Mouse (Mus musculus) frontal cortex, postnatal 10 days (tissue): ENCODE data around the gene Gm17657.
"Not testable (repeated sequence)": the region's sequence is repeated elsewhere in the genome, so short reads cannot be mapped to it uniquely, and the experiment has no call there.

Source experiments
- DNase-seq, 2 experiments: peaks; one replicate each; pipeline ENCODE4 v3.0.0; 2022; ENCODE audit warnings: low spot score in 2 of 2, mixed read lengths in 1 of 2

Gm17657 gene

DNA sequence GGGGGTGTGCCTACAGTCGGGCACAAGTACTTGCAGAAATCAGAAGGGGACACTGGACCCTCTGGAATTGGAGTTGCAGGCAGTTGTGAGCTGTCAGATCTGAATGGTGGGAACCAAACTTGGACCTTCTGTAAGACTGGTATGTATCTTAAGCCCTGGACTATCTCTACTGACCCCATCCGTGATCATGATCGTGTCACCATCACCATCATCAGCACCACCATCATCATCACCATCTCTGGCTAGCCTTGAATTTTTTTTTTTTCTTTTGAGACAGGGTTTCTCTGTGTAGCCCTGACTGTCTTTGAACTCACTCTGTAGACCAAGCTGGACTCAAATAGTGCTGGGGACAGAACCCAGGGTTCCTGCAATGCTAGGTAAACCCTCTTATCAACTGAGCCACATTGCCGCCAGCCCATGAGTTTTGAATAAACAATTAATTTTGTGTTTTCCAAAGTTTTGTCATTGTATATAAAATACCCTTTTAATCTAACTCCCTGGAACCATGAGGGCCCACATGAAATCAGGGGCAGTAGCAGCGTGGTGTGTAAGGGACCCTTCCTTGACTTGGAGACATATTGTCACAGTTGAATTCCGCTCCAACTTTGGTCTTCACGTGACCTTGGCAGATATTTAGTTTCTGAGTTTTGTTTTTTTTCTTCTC lies 47.3 kb downstream of the Gm17657 start:
- DNase-seq = no peak

DNA sequence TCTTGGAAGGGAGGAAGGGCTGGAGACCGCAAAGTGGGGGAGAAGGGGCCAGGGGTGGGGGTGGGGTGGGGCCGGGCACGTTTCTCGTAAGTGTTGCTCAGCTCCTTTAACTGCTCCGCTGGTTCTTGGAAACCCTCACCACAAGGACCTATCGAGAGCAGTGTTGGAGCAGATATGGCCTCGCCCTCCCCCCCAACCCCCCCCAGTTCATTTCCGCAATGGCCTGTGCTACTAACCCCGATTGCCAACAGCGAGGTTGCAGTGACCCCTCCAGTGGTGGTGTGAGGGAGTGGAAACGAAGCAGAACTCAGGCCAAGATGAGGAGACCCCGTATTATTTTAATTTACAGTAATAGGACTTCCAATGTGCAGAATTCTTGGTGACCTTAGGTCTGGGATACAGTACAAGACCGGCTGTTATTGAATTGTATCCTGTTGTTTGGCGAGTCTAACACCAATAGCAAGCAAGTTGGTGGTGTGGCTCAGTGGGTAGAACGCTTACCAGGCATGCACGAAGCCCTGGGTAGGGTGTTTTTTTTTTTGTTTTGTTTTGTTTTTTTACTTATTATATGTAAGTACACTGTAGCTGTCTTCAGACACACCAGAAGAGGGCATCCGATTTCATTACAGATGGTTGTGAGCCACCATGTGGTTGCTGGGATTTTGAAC lies 48.5 kb downstream of the Gm17657 start:
- DNase-seq = no peak

GRCm38 (mm10) chr17:29500243-29500740 lies 49.1 kb downstream of the Gm17657 start:
- no peak for DNase-seq

DNA sequence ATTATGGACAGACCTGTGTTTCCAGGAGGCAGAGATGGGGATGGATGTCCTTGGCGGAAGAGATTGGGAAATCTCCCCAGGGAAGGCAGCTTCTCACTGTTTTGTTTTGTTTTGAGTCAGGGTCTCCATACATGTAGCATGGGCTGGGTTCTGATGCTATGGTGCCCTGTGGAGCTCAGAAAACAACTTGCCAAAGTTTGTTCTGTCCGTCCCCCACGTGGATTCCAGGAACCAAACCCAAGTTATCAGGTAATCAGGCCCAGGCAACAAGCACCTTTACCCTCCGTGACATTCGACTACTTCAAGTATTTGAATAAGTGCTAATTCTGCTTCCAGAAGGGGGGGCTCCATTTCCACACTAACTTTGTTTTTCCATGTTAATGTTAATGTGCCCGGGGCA lies 49.9 kb downstream of the Gm17657 start:
- no peak for DNase-seq

DNA sequence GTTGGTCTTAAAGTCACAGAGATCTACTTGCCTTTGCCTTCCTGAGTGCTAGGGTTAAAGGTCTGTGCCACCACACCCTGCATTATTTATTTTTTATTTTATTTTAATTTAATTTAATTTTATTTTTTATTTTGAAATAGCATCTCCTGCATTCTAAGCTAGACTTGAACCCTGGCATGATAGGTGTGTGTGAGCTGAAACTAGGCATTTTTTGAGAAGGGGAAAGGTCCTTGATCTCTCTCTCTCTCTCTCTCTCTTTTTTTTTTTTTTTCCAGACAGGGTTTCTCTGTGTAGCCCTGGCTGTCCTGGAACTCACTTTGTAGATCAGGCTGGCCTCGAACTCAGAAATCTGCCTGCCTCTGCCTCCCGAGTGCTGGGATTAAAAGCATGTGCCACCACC lies 50.5 kb downstream of the Gm17657 start:
- not testable (repeated sequence) for DNase-seq

GRCm38 (mm10) chr17:29498028-29498427 lies 51.4 kb downstream of the Gm17657 start:
- DNase-seq = no peak

DNA sequence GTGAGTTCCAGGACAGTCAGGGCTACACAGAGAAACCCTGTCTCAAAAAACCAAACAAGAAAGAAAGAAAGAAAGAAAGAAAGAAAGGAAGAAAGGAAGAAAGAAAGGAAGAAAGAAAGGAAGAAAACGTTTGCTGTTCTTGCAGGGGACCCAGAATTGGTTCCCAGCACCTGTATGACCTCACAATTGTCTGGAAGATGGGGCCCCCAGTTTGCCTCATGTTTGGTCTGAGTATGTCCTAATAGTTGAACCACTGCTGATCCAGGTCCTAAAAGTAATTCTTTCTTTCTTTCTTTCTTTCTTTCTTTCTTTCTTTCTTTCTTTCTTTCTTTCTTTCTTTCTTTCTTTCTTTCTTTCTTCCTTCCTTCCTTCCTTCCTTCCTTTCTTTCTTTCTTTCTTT lies 52.0 kb downstream of the Gm17657 start:
- DNase-seq = not testable (repeated sequence)

GRCm38 (mm10) chr17:29497071-29497354 lies 52.4 kb downstream of the Gm17657 start:
- no peak for DNase-seq

DNA sequence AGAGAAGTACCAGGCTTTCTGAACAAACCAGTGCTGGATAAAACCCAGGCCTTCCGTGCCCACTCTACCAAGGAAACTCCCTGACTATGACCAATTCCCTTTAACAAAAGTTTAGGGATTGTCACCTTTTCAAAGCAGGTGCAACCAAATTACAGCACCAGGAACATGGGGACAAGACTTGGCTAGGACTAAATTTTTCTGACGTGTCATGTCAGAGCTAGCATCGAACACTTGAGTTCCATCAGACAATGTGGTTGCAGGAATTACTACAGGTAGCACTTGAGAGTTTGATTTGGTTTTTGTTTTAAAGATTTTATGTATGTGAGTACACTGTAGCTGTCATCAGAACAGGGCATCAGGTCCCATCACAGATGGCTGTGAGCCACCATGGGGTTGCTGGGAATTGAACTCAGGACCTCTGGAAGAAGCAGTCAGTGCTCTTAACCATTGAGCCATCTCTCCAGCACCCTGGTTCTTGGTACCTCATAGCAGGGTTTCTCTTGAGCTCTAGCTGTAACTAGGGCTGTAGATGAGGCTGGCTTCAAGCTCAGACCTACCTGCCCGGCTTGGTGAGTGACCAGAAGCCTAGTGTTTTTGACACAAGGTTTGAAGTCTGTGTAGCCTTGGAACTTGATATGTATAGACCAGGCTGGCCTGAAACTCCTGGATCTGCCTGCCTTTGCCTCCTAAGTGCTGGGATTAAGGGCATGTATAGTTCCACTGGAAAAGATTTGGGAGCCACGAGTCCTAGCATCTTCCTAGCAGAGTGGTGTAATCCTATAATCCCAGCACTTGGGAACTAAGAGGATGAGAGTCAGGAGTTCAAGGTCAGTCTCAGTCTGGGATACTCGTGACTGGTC lies 53.0 kb downstream of the Gm17657 start:
- no peak for DNase-seq

DNA sequence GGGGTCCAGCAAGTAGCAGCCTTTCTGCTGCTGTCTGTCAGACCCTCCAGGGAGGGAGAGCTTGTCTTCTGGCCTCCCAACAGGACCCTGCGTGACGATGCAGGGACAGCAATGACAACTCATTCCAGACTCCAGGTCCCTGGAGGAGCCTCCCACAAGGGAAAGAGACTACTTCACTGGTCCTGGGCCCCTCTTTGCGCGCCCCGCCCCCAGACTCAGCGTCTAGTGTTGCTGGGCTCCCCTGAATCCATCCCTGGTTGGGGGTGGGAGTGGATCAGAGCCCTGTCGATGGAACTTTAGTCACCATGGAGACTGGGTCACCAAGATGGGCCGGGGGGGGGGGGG lies 54.7 kb downstream of the Gm17657 start:
- DNase-seq = no peak

GRCm38 (mm10) chr17:29494062-29494731 lies 55.2 kb downstream of the Gm17657 start:
- DNase-seq = no peak

GRCm38 (mm10) chr17:29493461-29493980 lies 55.9 kb downstream of the Gm17657 start:
- DNase-seq = no peak

DNA sequence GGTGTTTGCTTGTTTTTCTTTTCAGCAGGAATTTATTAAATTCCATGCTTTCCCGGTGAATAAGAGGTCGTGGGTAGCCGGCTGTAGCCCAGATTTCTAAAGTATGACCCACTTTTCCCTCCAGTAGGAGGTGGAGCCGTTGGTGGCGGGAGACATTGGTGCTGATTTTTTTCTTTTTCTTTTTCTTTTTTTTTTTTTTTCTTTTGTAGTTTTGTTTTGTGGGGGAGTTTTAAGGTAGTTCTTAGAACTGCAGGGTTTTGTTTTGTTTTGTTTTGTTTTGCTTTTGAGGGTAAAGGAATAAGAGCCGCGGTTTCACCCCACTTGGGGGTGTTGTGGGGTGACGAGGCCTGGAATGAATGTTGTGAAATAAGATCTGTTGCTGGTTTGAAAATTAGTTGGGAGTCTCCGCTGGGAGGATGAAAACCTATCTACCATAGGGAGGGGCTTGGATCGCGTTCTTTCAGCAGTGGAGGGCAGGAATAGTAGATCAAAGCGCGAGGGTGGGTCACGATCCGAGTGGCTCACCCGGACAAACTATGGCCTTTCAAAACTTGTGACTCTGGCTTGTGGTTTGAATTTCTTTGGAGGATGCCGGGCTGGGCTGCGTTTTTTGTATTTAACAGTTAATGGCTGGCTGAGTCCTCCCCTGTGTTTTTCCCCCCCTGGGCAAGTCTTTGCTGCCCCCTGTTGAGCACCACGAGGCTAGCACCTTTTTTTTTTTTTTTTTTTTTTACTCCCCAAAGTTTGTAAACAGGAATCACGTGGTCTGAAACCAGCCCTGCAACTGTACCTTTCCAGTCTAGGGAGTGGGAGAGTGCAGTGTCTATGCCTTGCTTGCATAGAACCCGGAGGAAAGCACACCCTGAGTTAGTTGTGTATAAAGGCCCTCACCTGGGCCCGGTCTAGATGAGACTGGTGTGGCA lies 56.9 kb downstream of the Gm17657 start:
- peak in 1 of 2 experiments; percentile 33 for DNase-seq

- DNase-seq = peak; percentile 23 to 28
Measured at GRCm38 (mm10) chr17:29491591-29492268, 57.7 kb downstream of the Gm17657 start.

DNA sequence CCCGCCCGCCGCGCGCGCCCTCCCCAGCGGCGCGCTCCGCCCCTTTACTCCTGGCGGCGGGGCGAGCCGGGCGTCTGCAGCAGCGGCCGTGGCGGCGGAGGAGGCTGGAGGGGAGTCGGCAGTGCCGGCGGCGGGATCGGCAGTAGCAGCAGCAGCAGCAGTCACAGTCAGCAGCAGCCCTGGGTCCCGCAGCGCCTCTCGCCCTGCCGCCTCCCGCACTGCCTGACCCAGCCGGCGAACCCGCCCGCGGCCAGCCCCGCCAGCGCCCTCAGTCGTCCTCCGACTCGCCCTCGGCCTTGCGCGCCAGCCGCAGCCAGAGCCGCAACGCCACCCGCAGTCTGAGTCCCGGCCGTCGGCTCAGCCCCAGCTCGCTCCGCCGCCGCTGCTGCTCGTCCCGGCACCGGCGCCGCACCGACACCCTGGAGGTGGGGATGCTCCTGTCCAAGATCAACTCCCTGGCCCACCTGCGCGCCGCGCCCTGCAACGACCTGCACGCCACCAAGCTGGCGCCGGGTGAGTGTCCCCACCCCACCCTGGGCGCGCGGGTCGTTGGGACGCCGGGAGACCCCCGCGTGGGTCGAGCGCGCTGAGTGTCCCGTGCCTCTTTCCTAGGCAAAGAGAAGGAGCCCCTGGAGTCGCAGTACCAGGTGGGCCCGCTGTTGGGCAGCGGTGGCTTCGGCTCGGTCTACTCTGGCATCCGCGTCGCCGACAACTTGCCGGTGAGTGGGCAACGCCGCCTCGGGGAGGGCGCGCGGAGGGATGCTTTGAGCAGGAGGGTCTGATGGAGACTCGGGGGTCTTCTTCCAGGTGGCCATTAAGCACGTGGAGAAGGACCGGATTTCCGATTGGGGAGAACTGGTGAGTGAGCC lies 58.5 kb downstream of the Gm17657 start, which contains the start of gene Pim1:
Gene Pim1, plus strand, starts transcription at position 41 of the 869 bp plus-strand sequence.
- DNase-seq = no peak

GRCm38 (mm10) chr17:29489971-29490712 lies 59.3 kb downstream of the Gm17657 start:
- DNase-seq = peak; percentile 94 to 95

DNA sequence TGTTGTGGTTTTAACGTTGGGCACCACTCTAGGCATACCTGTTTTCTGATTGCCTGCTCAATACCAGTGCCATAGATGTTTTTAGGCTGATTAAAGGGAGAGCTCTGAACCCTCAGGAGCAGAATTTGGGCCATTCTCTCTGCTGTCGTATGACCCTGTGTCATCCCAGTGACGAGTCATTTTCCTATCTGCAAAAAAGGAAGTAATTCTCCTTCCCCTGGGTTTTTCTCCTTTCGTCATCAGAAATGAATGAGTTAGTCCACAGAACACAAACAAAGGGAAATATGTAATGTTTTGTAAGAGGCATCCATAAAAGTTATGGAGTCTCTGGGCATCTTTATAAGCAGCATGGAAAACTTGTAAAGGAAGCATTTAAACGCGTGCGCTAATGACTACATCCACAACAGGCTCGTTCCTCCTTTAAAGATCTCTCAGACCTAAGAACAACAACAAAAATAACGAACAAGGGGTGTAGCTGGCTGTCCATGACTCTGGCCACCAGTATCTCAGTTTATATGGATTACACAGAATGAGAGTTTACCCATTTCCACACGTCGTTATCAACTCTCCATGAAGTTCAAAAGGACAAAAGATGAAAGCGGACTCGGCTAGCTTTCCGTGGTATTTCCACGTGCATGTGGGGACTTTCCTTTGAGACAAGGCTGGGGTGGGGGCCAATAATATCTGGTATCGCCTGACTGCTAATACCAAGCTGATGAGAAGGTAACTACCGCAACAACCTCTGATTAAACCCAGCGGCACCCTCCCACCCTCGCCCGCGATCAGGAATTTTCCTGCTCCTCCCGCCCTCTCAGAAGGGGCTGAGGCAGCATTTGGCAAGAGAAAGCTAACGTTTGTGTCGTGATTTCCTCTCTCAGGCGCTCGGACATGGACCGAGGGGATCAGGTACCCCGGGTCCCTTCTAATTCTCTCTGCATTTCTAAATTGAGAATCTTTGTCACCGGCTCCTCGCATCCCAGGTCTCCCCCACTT lies 60.2 kb downstream of the Gm17657 start:
- no peak for DNase-seq
